Mouse (Mus musculus): ENCODE measurements around the gene Igfbp6. TPM values are rescaled to one million over a fixed set of nuclear protein-coding genes. Genes with fewer than 3 reads are reported as not detected.
A peak's percentile ranks its signal among the peaks of the same experiment; 100 is the strongest.

The Igfbp6 gene
- total RNA-seq, 2 experiments from 2014 or later = 32.2 to 50.3 TPM

DNA sequence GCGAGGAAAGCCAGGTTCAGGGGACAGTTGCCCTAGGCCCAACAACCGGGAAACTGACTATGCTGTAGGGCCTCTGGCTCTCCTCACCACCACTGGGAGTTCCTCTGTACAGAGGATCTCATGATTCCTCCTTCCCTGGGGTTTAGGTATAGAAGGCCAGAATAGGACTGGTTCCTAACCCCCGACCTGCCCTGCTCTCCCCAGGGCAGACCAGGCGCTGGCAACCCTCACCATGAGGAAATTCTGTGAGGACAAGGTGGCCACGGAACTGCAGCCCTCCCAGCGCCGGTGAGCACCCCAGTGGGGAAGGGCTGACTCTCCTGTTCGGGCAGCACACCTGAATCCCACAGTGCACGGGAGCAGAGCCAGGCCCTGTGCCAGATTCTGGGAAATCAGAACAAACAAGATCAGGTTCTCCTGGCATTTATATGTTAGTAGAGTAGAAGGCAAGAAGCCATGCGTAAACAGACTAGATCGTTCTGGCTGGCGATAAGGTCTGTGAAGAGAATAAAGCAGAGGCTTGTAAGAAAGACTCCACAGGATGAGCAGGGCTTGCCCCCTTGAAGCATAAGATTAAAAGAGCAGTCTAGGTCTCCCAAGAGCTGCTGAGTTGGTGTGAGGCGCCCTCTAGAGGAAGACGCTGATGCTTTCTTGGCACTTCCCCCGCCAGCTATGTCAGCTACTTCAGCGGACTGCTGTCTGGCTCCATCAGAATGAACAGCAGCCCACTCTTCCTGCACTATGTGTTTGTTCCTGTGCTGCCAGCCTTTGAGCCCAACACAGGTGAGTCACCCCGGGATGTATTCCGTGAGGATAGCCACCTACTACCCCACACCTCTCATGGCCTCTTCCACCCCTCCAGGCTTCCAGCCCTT is 35.3 kb upstream of the Igfbp6 start:
- DNase-seq (ENCODE audit: low spot score) = peak; percentile 87

- DNase-seq (ENCODE audit: low spot score) = no peak
Observed at GRCm38 (mm10) chr15:102110271-102110670, 33.9 kb upstream of the Igfbp6 start.

- no peak for DNase-seq (ENCODE audit: low spot score)
Observed at GRCm38 (mm10) chr15:102110701-102111494, 33.3 kb upstream of the Igfbp6 start.

DNA sequence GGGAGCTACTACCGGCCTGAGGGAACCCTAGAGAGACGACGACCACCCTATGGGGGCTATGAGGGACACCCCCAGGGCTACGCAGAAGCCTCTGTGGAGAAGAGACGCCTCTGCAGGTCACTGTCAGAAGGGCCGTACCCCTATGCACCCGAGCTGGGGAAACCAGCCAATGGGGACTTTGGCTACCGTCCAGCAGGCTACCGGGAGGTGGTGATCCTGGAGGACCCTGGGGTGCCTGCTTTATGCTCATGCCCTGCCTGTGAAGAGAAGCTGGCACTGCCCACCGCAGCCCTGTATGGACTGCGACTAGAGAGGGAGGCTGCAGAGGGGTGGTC is 32.7 kb upstream of the Igfbp6 start:
- no peak for DNase-seq (ENCODE audit: low spot score)

DNA sequence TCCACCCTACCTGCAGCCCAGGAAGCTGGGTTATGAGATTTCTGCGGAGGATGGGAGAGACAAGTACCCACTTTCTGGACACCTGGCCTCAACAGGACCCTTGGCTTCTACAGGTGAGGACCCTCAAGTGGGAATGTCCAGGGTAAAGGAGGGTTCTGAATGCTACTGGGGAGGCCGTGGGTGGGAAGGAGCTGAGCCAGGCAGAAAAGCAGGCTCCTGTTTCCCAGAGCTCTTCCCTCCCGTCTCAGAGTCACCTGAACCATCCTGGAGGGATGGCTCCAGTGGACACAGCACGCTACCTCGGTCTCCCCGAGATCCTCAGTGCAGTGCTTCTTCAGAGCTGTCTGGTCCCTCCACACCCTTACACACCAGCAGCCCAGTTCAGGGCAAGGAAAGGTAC is 32.0 kb upstream of the Igfbp6 start:
- DNase-seq (ENCODE audit: low spot score) = no peak

GRCm38 (mm10) chr15:102112827-102113226 is 31.3 kb upstream of the Igfbp6 start:
- no peak for DNase-seq (ENCODE audit: low spot score)

DNA sequence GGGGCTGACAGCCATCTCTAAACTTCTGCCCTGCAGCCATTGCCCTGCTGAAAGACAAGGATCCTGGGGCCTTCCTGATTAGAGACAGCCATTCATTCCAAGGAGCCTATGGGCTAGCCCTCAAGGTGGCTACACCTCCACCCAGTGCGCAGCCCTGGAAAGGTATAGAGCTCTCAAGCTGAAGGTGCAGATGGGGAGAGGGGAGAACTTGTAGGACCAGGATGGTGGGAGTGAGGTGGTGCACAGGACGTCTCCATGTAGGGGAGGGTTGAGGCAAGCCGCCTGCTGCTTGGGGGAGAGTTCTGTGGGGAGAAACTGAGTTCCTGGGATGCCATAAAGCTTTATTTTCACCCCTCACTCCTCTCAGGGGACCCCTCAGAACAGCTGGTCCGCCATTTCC is 30.5 kb upstream of the Igfbp6 start:
- DNase-seq (ENCODE audit: low spot score) = no peak

DNA sequence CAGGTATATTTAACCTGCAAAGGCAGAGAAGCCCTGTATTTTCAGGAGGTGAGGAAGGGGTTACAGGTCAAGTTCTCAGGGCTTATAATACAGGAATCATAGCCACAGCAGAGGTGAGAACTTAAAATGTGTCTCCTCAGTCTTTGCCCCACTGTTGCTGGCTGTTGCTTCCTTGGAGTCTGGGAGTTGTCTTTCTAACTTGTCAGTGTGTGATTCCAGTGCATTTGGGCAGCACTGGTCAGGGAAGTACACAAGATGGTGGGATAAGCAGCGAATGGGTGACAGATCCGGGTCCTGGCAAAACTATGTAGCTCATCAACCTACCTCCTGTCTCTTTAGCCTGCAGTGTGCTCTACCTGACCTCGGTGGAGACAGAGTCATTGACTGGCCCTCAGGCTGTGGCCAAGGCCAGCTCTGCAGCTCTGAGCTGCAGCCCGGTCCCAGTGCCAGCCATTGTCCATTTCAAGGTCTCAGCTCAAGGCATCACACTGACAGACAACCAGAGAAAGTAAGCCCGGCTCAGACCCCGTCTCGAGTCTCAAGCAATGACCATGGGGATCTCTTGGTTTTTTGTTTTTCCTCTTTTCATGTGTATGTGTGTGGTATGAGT is 29.4 kb upstream of the Igfbp6 start:
- DNase-seq (ENCODE audit: low spot score) = no peak

DNA sequence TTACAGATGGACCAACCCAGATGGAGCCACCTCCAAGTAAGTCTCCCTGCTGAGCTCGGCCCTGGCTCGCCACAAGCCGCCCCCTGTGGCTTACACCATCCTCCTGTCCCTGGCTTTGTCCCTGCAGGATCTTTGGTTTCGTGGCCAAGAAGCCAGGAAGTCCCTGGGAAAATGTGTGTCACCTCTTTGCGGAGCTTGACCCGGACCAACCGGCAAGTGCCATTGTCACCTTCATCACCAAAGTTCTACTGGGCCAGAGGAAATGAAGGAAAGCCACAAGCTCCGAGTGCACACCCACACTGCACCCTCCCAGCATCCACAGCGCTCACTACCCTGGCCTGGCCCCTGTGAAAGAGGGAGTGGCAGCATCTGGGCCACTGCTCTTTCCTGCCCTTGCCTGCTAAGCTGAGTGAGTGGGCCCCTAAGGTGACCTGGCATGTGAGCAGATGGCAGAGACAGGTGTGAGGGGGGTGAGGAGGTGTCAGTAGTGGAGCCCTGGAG is 28.4 kb upstream of the Igfbp6 start:
- DNase-seq (ENCODE audit: low spot score) = no peak

- DNase-seq (ENCODE audit: low spot score) = no peak
Observed at GRCm38 (mm10) chr15:102116753-102117415, 27.3 kb upstream of the Igfbp6 start.

GRCm38 (mm10) chr15:102117461-102118443 is 26.4 kb upstream of the Igfbp6 start:
- DNase-seq (ENCODE audit: low spot score) = peak; percentile 47

GRCm38 (mm10) chr15:102118591-102118990 is 25.6 kb upstream of the Igfbp6 start:
- DNase-seq (ENCODE audit: low spot score) = no peak

- no peak for DNase-seq (ENCODE audit: low spot score)
Observed at GRCm38 (mm10) chr15:102119121-102119830, 24.9 kb upstream of the Igfbp6 start.

DNA sequence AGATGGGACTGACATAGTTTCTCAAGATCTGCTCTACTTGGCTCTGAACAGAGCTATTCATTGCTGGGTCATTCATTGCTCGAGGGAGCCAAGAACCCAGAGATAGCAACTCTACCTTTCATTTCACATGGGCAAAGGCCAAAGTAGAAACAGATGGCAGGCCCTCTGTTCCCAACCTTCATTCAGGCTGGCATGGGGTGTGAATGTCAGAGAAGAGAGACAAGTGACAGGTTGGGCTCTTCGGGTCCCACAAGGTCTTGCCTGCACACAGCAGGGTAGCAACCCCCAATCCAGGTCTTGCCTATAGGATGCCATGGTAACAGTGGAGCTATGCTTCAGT is 24.4 kb upstream of the Igfbp6 start:
- no peak for DNase-seq (ENCODE audit: low spot score)

DNA sequence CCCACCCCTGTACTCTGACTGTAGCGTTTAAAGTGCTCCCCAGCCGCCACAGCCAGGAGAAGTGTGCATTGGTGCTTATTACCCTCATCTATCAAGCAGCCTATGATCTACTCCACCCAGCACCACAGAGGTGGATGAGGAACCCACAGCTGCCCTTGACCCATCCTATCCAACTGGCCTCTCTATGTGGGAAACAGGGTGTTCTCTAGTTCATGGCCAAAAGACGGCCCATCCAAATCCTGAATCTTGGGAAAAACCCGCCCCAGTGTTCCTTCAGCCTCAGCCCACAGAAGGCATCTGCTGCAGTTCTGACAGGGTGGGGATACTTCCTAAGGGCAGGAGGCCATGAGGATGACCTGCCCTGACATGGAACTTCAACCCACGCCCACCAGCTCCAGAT is 23.6 kb upstream of the Igfbp6 start:
- DNase-seq (ENCODE audit: low spot score) = peak; percentile 78

GRCm38 (mm10) chr15:102126303-102126702 is 17.9 kb upstream of the Igfbp6 start:
- no peak for DNase-seq (ENCODE audit: low spot score)

DNA sequence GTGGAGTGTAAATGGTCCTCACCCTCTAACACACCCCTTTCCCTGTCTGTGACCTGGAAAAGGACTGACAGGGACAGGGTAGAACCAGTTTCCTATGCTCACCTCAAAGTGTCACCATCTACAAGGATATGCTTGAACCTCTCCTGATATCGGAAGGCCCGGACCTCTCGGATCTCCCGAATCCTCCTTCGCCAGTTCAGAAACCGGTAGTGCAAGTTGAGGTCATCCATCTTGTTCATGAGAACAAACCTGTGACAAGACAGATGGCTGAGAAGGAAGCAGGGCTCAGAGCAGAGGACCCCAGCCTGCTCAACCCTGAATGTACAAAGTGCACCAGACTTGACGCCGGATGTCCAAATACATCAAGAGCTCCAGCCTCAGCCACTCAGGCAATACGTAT is 10.8 kb upstream of the Igfbp6 start:
- no peak for DNase-seq (ENCODE audit: low spot score)

GRCm38 (mm10) chr15:102134709-102135108 is 9.5 kb upstream of the Igfbp6 start:
- no peak for DNase-seq (ENCODE audit: low spot score)

- no peak for DNase-seq (ENCODE audit: low spot score)
Observed at GRCm38 (mm10) chr15:102135522-102136128, 8.5 kb upstream of the Igfbp6 start.

All from gastrocnemius, adult 18-20 months (tissue).